Mouse (Mus musculus) heart, embryonic 13.5 days (tissue): ENCODE results near the gene Gcdh. TPM values are rescaled to one million over a fixed set of nuclear protein-coding genes. Genes with fewer than 3 reads are reported as not detected.
A peak's percentile ranks its signal among the peaks of the same experiment; 100 is the strongest.

Experiments used
- ATAC-seq: fragments of 200-750 bp; cut with Nextera tagmentation; 2 replicates; pipeline ENCODE4 v1.8.0; 2017; ENCODE audit warnings: moderate TSS enrichment; ENCODE audit not compliant: insufficient number of reproducible peaks, low FRiP score, low TSS enrichment; ENCODE audit errors: extremely low read depth
- H3K27ac ChIP-seq: fragments of 300-500 bp; sonication (generic); replicated peaks from 2 replicates; pipeline ENCODE4 v1.5.1; 2015; ENCODE audit warnings: moderate library complexity, mild to moderate bottlenecking, inconsistent platforms
- H3K27me3 ChIP-seq: fragments of 300-500 bp; sonication (generic); replicated peaks from 2 replicates; pipeline ENCODE4 v1.6.1; 2015; ENCODE audit warnings: mild to moderate bottlenecking, inconsistent platforms
- H3K36me3 ChIP-seq: fragments of 300-500 bp; sonication (generic); 2 replicates; pipeline ENCODE4 v1.6.1; 2015; ENCODE audit warnings: mild to moderate bottlenecking, inconsistent platforms
- H3K4me1 ChIP-seq: fragments of 300-500 bp; sonication (generic); 2 replicates; pipeline ENCODE4 v1.6.1; 2015; ENCODE audit warnings: inconsistent platforms
- H3K4me2 ChIP-seq: fragments of 300-500 bp; sonication (generic); 2 replicates; pipeline ENCODE4 v1.6.1; 2015; ENCODE audit warnings: inconsistent platforms, mild to moderate bottlenecking, moderate library complexity
- H3K4me3 ChIP-seq: fragments of 300-500 bp; sonication (generic); 2 replicates; pipeline ENCODE4 v1.5.1; 2015; ENCODE audit warnings: moderate library complexity, mild to moderate bottlenecking, inconsistent platforms
- H3K9ac ChIP-seq: fragments of 300-500 bp; sonication (generic); 2 replicates; pipeline ENCODE4 v1.6.1; 2015; ENCODE audit warnings: inconsistent platforms, mild to moderate bottlenecking, moderate library complexity
- H3K9me3 ChIP-seq: fragments of 300-500 bp; sonication (generic); 2 replicates; pipeline ENCODE4 v1.6.1; 2016; ENCODE audit warnings: inconsistent platforms
- WGBS: fragments of 180-500 bp; shearing (Covaris S2); methylation state at CpG from one replicate; pipeline ENCODE4 v1.1.7; 2015; ENCODE audit warnings: mixed read lengths; 5-methylcytosine and 5-hydroxymethylcytosine counted together
- polyA plus RNA-seq: library from polyadenylated mRNA; unstranded; fragments of >200 nt; fragmentation: Nextera tagmentation; extraction: Ambion mirVana; gene quantifications from 2 replicates; pipeline ENCODE4 v1.2.1, GENCODE M21; 2015

The Gcdh gene
- polyA plus RNA-seq, 1 experiment from 2014 or later: 31.0 TPM

DNA sequence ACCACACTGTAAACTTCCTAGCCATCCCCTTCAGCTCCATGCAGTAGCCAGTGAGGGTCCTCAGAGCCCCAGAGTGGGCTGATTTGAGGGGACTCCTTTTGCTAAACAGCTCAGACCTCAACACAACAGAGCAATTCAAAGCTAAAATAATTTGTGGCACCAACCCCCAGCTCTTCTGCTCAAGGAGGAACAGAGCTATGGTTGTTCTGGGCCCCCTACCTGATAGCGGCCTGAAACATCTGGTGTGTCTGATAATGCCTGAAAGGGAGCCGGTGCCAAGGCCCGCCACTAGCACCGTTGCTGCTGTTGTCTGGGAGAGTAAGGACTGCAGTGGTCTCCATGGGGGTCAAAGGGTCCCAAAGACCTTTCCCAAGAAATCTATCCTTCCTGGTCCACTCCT lies 7.3 kb upstream of the Gcdh start:
- WGBS: 21% methylated on average over 4 of the region's 4 CpGs
- ATAC-seq: no peak
- Histone ChIP-seq H3K4me3 (peak overlapping the region; percentile 73; the same call in 1 of the 2 replicates), H3K9ac (0 out of 2 replicates have a peak overlapping the region, but pooled peaks have one; percentile 37), H3K4me2 (peak overlapping the region; percentile 97), H3K9me3 (no peaks in the 10 kb centered on the region), H3K4me1 (peaks cover 17% of the 10 kb centered on the region), H3K27ac (peak overlapping the region; percentile 29), H3K27me3 (peaks cover 22% of the 10 kb centered on the region), H3K36me3 (no peaks in the 10 kb centered on the region)

DNA sequence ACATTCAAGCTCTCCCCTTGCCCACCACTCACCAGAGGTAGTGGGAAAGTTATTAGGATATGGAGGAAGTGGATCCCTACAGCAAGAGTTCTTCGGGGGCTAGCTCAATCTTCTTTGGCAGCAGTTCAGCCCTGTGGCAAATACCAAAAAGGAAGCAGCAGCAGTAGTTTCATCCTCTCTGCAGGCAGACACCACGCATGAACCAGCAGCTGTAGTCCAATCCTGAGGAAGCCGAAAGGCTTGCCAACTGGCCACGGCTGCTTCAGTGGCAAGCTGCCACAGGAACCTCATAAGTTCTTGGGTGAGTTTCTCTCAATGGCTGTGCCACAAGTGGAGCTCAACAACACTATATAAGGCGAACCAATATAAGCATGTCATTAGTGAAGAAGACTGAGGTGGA lies 2.2 kb upstream of the Gcdh start:
- no peak overlapping the region for H3K27ac ChIP-seq
- no peak overlapping the region for H3K4me2 ChIP-seq
- no peak overlapping the region for H3K9ac ChIP-seq
- H3K36me3 ChIP-seq: no peaks in the 10 kb centered on the region
- H3K4me3 ChIP-seq: no peak overlapping the region
- WGBS: 80% methylated on average over 5 of the region's 5 CpGs
- H3K4me1 ChIP-seq: peaks cover 20% of the 10 kb centered on the region
- H3K9me3 ChIP-seq: no peaks in the 10 kb centered on the region
- peaks cover 9% of the 10 kb centered on the region for H3K27me3 ChIP-seq
- ATAC-seq: no peak

DNA sequence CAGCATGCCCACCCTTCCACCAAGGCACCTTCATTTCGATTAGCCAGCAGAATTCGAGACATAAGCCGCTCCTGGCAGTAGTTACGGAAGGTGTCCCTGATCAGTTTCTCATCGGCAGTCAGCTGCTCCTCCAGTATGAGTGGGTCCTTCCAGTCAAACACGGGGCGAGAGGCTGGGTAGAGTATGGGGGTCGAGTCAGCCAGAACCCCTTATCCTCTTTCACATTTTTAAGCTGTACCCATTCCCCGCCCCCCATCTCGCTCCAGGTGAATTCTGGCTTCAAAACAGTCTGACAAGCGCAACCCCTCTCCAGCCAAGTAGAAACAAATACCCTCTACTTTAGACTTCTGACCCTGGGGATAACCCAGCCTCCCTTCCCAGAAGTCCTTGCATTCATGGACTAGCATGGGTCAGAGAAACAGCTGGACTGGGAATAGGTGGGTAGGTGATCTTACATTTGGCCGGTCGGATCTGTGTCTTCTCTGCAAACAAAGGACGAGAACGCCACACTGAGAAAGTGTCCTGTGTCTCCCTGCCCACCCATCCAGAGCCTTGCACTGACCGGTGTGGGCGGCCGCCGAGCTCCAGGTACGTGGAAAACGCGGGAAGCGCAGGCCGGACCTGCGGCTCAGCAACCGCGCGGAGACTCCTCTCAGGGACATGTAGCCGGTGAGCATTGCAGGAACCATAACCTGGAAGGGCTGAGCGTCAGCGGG lies 570 bp downstream of the Gcdh start:
- Histone ChIP-seq H3K4me2 (peak overlapping the region; percentile 77), H3K36me3 (peaks cover 22% of the 10 kb centered on the region), H3K4me1 (peaks cover 18% of the 10 kb centered on the region), H3K27ac (no peak overlapping the region; the same call in 1 of the 2 replicates), H3K27me3 (no peaks in the 10 kb centered on the region), H3K9me3 (no peaks in the 10 kb centered on the region), H3K9ac (peak overlapping the region; percentile 85), H3K4me3 (peak overlapping the region; percentile 68)
- no peak for ATAC-seq
- WGBS: 11% methylated on average over 31 of the region's 31 CpGs

GRCm38 (mm10) chr8:84889141-84889540 lies 4.6 kb downstream of the Gcdh start:
- Histone ChIP-seq H3K4me3 (no peak overlapping the region), H3K4me1 (peaks cover 12% of the 10 kb centered on the region), H3K4me2 (no peak overlapping the region), H3K27me3 (no peaks in the 10 kb centered on the region), H3K36me3 (peaks cover 47% of the 10 kb centered on the region), H3K27ac (no peak overlapping the region), H3K9ac (no peak overlapping the region), H3K9me3 (no peaks in the 10 kb centered on the region)
- ATAC-seq: no peak
- WGBS: 82% methylated on average over 1 of the region's 1 CpGs

- no peak overlapping the region for H3K4me2 ChIP-seq
- no peaks in the 10 kb centered on the region for H3K9me3 ChIP-seq
- H3K27ac ChIP-seq: no peak overlapping the region
- H3K36me3 ChIP-seq: peaks cover 47% of the 10 kb centered on the region
- no peak overlapping the region for H3K4me3 ChIP-seq
- H3K4me1 ChIP-seq: peaks cover 10% of the 10 kb centered on the region
- no peak for ATAC-seq
- 92% methylated on average over 3 of the region's 3 CpGs for WGBS
- H3K27me3 ChIP-seq: no peaks in the 10 kb centered on the region
- H3K9ac ChIP-seq: no peak overlapping the region
These were observed 5.4 kb downstream of the Gcdh start for GRCm38 (mm10) chr8:84888280-84888679.

GRCm38 (mm10) chr8:84884728-84885127 lies 9.0 kb downstream of the Gcdh start:
- H3K27me3 ChIP-seq: no peaks in the 10 kb centered on the region
- no peak overlapping the region for H3K4me2 ChIP-seq
- H3K9ac ChIP-seq: no peak overlapping the region
- no peak overlapping the region for H3K27ac ChIP-seq
- 80% methylated on average over 4 of the region's 4 CpGs for WGBS
- no peak overlapping the region for H3K4me3 ChIP-seq
- no peak for ATAC-seq
- no peaks in the 10 kb centered on the region for H3K4me1 ChIP-seq
- H3K9me3 ChIP-seq: no peaks in the 10 kb centered on the region
- H3K36me3 ChIP-seq: peaks cover 40% of the 10 kb centered on the region

GRCm38 (mm10) chr8:84878915-84879314 lies 14.8 kb downstream of the Gcdh start:
- Histone ChIP-seq H3K27ac (no peak overlapping the region), H3K4me3 (no peak overlapping the region), H3K9me3 (no peaks in the 10 kb centered on the region), H3K27me3 (no peaks in the 10 kb centered on the region), H3K4me2 (no peak overlapping the region), H3K36me3 (no peaks in the 10 kb centered on the region), H3K4me1 (no peaks in the 10 kb centered on the region), H3K9ac (no peak overlapping the region)
- WGBS: 66% methylated on average over 1 of the region's 1 CpGs
- ATAC-seq: no peak

DNA sequence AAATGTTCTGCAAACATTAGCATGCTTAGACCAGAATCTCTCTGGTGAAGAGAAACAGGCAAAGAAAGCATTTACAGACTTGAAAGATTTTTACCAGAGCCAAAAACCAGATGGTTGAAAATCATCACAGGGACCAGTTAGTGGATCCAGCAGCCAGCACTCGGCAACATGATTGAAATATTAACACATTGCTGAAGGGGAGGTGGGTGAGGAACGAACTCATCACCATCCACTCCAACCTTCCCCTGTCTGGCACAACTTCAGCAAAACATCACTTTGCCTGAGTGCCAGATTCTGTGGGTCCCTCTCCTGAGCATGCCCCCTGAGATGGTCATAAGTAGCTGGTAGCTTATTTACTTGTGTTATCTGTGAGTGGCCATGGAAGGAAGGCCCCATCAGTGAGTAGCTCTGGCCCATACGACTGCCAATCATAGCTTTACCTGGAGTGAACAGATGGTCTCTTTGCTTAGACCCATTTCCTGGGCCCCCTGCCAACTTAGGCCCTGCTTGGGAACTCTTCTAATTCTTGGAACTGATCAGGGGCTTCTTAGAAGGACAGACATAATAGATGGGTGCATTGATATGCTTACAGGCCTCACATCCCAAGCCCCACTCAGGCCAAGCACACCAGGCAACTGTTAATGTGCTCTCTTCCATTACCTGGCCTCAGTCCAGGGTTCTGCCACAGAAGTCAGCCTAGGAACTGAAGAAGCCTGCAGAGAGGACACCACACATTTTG lies 16.3 kb downstream of the Gcdh start:
- Histone ChIP-seq H3K4me1 (peaks cover 7% of the 10 kb centered on the region), H3K27me3 (no peaks in the 10 kb centered on the region), H3K4me3 (no peak overlapping the region), H3K9ac (no peak overlapping the region), H3K36me3 (no peaks in the 10 kb centered on the region), H3K27ac (no peak overlapping the region), H3K4me2 (no peak overlapping the region), H3K9me3 (no peaks in the 10 kb centered on the region)
- WGBS: 72% methylated on average over 3 of the region's 3 CpGs
- ATAC-seq: no peak

GRCm38 (mm10) chr8:84874339-84874738 lies 19.4 kb downstream of the Gcdh start:
- H3K4me1 ChIP-seq: peaks cover 16% of the 10 kb centered on the region
- no peak for ATAC-seq
- WGBS: 80% methylated on average over 3 of the region's 3 CpGs

GRCm38 (mm10) chr8:84873016-84873415 lies 20.7 kb downstream of the Gcdh start:
- no peaks in the 10 kb centered on the region for H3K27me3 ChIP-seq
- H3K4me1 ChIP-seq: peaks cover 16% of the 10 kb centered on the region
- no peaks in the 10 kb centered on the region for H3K9me3 ChIP-seq
- peak overlapping the region; percentile 80 for H3K9ac ChIP-seq
- peak overlapping the region; percentile 98 for H3K4me2 ChIP-seq
- H3K4me3 ChIP-seq: peak overlapping the region; percentile 59
- H3K27ac ChIP-seq: no peak overlapping the region
- 72% methylated on average over 4 of the region's 4 CpGs for WGBS
- peaks cover 22% of the 10 kb centered on the region for H3K36me3 ChIP-seq
- ATAC-seq: no peak

More at GRCm38 (mm10) chr8:84874339-84874738, 19.4 kb downstream of the Gcdh start:
- Histone ChIP-seq H3K9ac (no peak overlapping the region), H3K4me3 (no peak overlapping the region), H3K27me3 (no peaks in the 10 kb centered on the region), H3K4me2 (no peak overlapping the region), H3K36me3 (peaks cover 9% of the 10 kb centered on the region), H3K9me3 (no peaks in the 10 kb centered on the region), H3K27ac (no peak overlapping the region)

DNA sequence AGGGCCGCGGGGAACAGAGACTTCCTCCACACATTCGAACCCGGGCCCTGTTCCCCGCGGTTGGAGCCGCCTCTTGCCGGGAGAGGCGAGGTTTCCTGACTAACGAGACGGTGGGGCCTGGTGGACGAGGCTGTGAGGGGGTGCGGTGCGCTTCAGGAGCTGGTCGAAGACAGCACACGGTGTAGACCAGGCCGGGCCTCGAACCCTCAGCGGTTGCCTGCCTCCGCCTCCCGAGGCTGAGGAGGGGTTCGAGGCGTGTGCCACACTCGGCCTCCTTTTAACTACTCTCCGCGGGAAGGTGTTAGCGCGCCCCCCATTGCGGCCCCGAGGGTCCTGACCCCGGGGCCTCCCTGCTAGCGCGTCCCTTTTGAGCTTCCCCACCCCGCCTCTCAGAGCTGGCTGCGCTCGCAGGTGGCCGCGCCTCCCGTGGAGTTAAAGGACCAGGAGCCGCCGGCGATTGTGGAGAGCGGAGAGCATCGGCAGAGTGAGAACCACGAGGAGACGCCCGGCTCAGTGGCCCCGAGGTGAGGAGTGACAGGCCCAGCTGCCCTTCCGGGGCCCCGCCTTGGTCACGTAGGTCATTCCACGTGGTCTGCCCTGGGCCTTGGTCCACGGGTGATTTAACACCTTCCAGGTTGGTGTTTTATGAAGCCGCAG lies 21.3 kb downstream of the Gcdh start:
- H3K27me3 ChIP-seq: no peaks in the 10 kb centered on the region
- peak overlapping the region; percentile 59 for H3K4me3 ChIP-seq
- peaks cover 16% of the 10 kb centered on the region for H3K4me1 ChIP-seq
- H3K9ac ChIP-seq: peak overlapping the region; percentile 80
- H3K27ac ChIP-seq: no peak overlapping the region
- peak; percentile 38; the same call in 1 of the 2 replicates for ATAC-seq
- WGBS: 3% methylated on average over 54 of the region's 54 CpGs
- H3K4me2 ChIP-seq: peak overlapping the region; percentile 98
- H3K9me3 ChIP-seq: no peaks in the 10 kb centered on the region
- peaks cover 28% of the 10 kb centered on the region for H3K36me3 ChIP-seq
